Mouse (Mus musculus) liver, embryonic 15.5 days (tissue): ENCODE measurements around the gene Ang. TPM values are rescaled to one million over a fixed set of nuclear protein-coding genes. Genes with fewer than 3 reads are reported as not detected.

Experiments used
- ATAC-seq: fragments of 200-750 bp; cut with Nextera tagmentation; 2 replicates; pipeline ENCODE4 v1.8.0; 2017; ENCODE audit warnings: moderate number of reproducible peaks, mild to moderate bottlenecking, moderate library complexity; ENCODE audit not compliant: insufficient read depth
- H3K27ac ChIP-seq: fragments of 300-500 bp; sonication (generic); replicated peaks from 2 replicates; pipeline ENCODE4 v1.5.1; 2015; ENCODE audit warnings: mild to moderate bottlenecking, inconsistent platforms
- H3K27me3 ChIP-seq: fragments of 300-500 bp; sonication (generic); 2 replicates; pipeline ENCODE4 v1.6.1; 2015; ENCODE audit warnings: mild to moderate bottlenecking, inconsistent platforms
- H3K36me3 ChIP-seq: fragments of 300-500 bp; sonication (generic); replicated peaks from 2 replicates; pipeline ENCODE4 v1.6.1; 2015; ENCODE audit warnings: moderate library complexity, mild to moderate bottlenecking, inconsistent platforms
- H3K4me1 ChIP-seq: fragments of 300-500 bp; sonication (generic); replicated peaks from 2 replicates; pipeline ENCODE4 v1.6.1; 2015; ENCODE audit warnings: inconsistent platforms
- H3K4me2 ChIP-seq: fragments of 300-500 bp; sonication (generic); 2 replicates; pipeline ENCODE4 v1.6.1; 2015; ENCODE audit warnings: moderate library complexity, mild to moderate bottlenecking, inconsistent platforms
- H3K4me3 ChIP-seq: fragments of 300-500 bp; sonication (generic); replicated peaks from 2 replicates; pipeline ENCODE4 v1.5.1; 2015; ENCODE audit warnings: mild to moderate bottlenecking, inconsistent platforms
- H3K9ac ChIP-seq: fragments of 300-500 bp; sonication (generic); 2 replicates; pipeline ENCODE4 v1.6.1; 2015; ENCODE audit warnings: moderate library complexity, mild to moderate bottlenecking, inconsistent platforms
- H3K9me3 ChIP-seq: fragments of 300-500 bp; sonication (generic); replicated peaks from 2 replicates; pipeline ENCODE4 v1.6.1; 2016; ENCODE audit warnings: inconsistent platforms
- WGBS: fragments of 180-500 bp; shearing (Covaris S2); methylation state at CpG from one replicate; pipeline ENCODE4 v1.1.7; 2015; ENCODE audit warnings: mixed read lengths; ENCODE audit not compliant: insufficient replicate concordance; 5-methylcytosine and 5-hydroxymethylcytosine counted together
- polyA plus RNA-seq: library from polyadenylated mRNA; unstranded; fragments of >200 nt; fragmentation: Nextera tagmentation; extraction: Ambion mirVana; gene quantifications from 2 replicates; pipeline ENCODE4 v1.2.1, GENCODE M21; 2015

The Ang gene
- 6.8 and 7.4 TPM in 2 replicates for polyA plus RNA-seq

DNA sequence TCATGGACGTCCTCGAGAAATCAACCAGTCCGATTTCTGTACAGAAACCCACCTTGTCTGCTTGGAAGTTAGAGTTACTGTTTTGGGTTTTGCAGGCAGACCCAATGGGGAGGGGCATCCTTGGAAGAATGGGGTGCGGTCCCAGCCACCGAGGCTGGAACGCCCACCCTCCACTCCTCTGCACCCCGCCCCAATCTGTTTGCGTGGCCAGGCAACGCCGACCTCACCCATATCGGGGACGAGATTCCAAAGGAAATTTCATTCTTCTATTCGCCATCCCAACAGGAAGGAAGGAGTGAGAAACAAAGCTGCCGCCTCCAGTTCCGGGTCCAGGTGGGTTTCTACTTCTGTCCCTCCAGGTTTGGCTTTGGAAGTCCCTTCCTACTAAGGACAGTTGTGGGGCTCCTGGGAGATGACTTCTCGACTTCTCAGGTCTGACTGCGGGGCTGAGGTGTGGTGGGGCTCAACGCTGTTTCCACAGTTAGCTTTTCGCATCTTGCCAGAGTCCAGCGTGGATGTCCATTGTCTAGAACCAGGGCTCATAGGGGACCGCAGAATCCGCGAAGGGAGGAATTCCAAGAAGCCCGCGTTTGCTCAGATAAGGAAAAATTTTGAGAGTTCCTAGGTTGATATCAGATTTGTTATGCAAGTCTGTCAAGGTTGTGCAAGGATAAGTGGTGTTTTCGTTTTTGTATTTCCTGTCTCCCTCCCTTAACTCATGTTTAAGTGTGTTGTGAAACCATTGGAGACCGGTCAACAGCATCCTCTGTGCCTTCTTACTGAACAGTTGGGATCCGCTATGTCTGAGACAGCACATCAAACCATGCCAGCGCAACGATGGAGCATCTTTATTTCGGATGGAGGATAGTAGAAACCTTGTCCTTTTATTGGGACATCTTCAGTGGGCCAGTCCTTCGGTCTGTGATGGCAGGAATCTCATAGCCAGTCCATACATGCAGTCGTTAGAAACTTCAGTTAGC, at the start of gene Ang, which contains the start of gene Rnase4:
Ang (plus strand) TSS at position 230 of the 980 bp plus-strand sequence.
Rnase4 (plus strand) TSS at position 157 of the 980 bp plus-strand sequence.
- Histone ChIP-seq H3K4me1 (peaks cover 84% of the 10 kb centered on the region), H3K4me3 (peak within 1 kb of the TSS; percentile 72), H3K27ac (peak within 1 kb of the TSS; percentile 81), H3K9me3 (no peaks in the 10 kb centered on the region), H3K4me2 (peak within 1 kb of the TSS; percentile 90), H3K27me3 (peaks cover 4% of the 10 kb centered on the region; the same call in 1 of the 2 replicates), H3K9ac (peak within 1 kb of the TSS; percentile 49), H3K36me3 (no peaks in the 10 kb centered on the region)
- 9% methylated on average over 33 of the region's 33 CpGs for WGBS
- no peak for ATAC-seq

- Histone ChIP-seq H3K4me2 (no peak within 1 kb of the TSS), H3K4me3 (no peak within 1 kb of the TSS), H3K4me1 (no peaks in the 10 kb centered on the region), H3K9me3 (no peaks in the 10 kb centered on the region), H3K9ac (no peak within 1 kb of the TSS), H3K27me3 (no peaks in the 10 kb centered on the region), H3K27ac (no peak within 1 kb of the TSS), H3K36me3 (no peaks in the 10 kb centered on the region)
- ATAC-seq = no peak
- WGBS = 68% methylated on average over 6 of the region's 6 CpGs
Observed at GRCm38 (mm10) chr14:51041769-51042168, 49.2 kb upstream of the Ang start, which contains the start of gene Rnase9. TSS of gene Rnase9 (minus strand) at chr14:51041869.

GRCm38 (mm10) chr14:51047846-51048245, 43.1 kb upstream of the Ang start:
- no peak overlapping the region for H3K4me2 ChIP-seq
- no peak for ATAC-seq
- WGBS = 9% methylated on average over 5 of the region's 5 CpGs
- no peaks in the 10 kb centered on the region for H3K9me3 ChIP-seq
- H3K27me3 ChIP-seq = no peaks in the 10 kb centered on the region
- no peak overlapping the region for H3K4me3 ChIP-seq
- H3K4me1 ChIP-seq = no peaks in the 10 kb centered on the region
- no peaks in the 10 kb centered on the region for H3K36me3 ChIP-seq
- H3K9ac ChIP-seq = no peak overlapping the region
- H3K27ac ChIP-seq = no peak overlapping the region

DNA sequence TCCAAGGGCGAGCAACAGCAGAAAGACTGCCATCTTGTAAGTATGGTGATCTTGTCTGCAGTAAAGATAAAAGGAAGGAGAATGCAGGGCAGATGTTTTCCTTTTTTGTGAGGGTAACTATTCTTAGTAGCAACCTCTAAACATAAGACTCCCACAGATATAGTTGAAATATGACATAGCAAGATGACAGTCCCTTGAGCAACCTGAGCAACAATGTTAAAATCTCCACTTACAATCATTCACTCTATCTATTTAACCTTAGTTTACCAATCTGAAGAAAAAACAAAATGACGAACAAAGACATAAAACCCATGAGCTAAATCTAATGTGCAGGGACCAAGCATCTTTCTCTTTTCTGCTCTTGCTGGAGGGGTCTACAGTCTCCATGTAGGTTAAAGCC, 40.9 kb upstream of the Ang start, which contains the start of gene Rnase11:
Rnase11 (minus strand) TSS at position 101 of the 400 bp plus-strand sequence.
- no peak for ATAC-seq
- no peak within 1 kb of the TSS for H3K4me2 ChIP-seq
- H3K27ac ChIP-seq = no peak within 1 kb of the TSS
- no peaks in the 10 kb centered on the region for H3K9me3 ChIP-seq
- H3K9ac ChIP-seq = no peak within 1 kb of the TSS
- no peak within 1 kb of the TSS for H3K4me3 ChIP-seq
- WGBS = 39% methylated on average over 2 of the region's 2 CpGs
- H3K36me3 ChIP-seq = no peaks in the 10 kb centered on the region
- no peaks in the 10 kb centered on the region for H3K27me3 ChIP-seq
- H3K4me1 ChIP-seq = no peaks in the 10 kb centered on the region

DNA sequence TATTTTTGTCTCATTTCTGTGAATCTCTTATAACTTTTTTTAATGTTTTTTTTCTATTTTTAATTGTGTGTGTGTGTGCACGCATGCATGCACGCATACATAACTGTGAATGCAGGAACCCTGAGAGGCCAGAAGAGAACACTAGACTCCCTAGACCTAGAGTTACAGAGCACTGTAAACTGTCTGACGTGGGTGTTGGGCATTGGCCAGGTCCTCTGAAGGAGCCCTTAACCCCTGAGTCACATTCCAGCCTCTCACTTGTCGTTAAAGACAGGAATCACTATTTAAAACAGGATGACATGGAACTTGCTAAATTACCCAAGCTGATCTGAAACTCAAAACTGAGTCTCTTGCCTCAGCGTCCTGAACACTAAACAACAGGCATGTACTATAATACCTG, 39.0 kb upstream of the Ang start:
- no peaks in the 10 kb centered on the region for H3K27me3 ChIP-seq
- WGBS = 48% methylated on average over 5 of the region's 5 CpGs
- ATAC-seq = no peak
- no peaks in the 10 kb centered on the region for H3K4me1 ChIP-seq
- no peaks in the 10 kb centered on the region for H3K36me3 ChIP-seq
- H3K27ac ChIP-seq = no peak overlapping the region
- no peaks in the 10 kb centered on the region for H3K9me3 ChIP-seq
- no peak overlapping the region for H3K4me2 ChIP-seq
- H3K9ac ChIP-seq = no peak overlapping the region
- no peak overlapping the region for H3K4me3 ChIP-seq

GRCm38 (mm10) chr14:51053176-51053575, 37.8 kb upstream of the Ang start:
- Histone ChIP-seq H3K4me2 (no peak overlapping the region), H3K27ac (no peak overlapping the region), H3K4me3 (no peak overlapping the region), H3K9me3 (no peaks in the 10 kb centered on the region), H3K4me1 (peaks cover 6% of the 10 kb centered on the region), H3K36me3 (no peaks in the 10 kb centered on the region), H3K27me3 (no peaks in the 10 kb centered on the region), H3K9ac (no peak overlapping the region)
- 62% methylated on average over 5 of the region's 5 CpGs for WGBS
- no peak for ATAC-seq

DNA sequence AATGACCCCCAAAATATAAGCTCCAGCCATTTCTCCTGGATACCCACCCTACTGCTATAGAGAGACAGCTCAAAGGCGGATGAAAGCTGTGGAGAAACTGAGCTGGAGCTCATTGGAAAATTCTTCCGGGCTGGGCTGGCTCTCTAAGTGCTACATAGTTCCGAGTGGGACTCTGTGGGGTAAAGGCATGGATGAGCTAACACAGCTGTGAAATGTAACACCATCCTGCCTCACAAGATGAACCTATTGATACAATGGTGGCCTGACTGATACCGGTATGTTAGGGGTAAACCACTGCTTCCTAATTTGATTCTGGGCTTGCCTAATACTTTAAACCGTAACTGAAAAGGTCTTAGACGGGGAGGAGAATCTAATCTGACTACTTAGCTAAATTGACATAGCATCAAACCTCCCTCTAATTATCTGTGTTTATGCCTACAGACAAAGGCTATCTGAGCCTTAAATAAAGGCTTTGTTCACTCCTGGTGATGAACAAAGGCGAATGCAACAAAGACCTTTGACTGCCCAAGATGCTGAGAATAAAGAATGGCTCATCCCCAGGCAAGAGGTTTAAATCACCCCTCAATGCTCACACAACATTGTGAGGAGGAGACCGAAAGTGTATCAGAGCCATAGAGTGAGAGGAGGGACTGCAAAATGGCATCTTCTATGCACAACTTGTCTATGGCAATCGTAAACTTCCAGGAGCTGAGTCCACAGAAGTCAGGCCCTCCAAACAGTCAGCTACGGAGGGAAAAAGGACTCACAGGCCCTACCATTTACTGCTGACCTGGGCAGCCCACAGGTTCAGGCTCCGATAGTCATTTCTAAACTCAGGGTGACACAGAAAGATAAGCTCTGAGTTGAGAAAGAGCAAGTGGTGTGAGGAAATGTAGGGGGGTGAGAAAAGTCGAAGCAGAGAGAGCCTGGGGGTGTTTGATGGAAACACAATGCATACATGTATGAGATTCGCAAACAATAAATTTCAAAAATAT, 36.4 kb upstream of the Ang start:
- Histone ChIP-seq H3K27ac (no peak overlapping the region), H3K4me2 (no peak overlapping the region), H3K27me3 (no peaks in the 10 kb centered on the region), H3K9ac (no peak overlapping the region), H3K9me3 (no peaks in the 10 kb centered on the region), H3K36me3 (no peaks in the 10 kb centered on the region), H3K4me1 (peaks cover 6% of the 10 kb centered on the region), H3K4me3 (no peak overlapping the region)
- ATAC-seq = no peak
- WGBS = 47% methylated on average over 13 of the region's 13 CpGs

DNA sequence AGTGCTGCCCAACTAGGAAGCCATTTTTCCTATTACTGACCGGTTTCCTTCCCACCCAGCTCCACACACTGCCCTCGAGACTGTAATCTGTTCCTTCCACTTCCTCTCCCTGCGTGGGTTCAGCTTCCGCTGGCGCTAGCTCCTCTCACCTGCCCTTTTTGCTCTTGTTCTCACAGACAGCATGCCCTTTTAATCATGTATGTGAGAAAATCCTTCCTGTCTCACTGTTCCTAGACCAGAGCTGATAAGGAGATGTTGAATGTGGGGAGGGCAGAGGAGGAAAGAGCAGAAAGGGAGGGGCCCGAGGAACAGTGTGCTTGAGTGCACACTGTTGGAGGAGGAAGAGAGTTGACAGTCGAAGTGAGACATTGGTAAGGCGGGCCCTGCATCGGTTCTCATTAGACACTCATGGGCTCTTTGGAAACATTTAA, 33.5 kb upstream of the Ang start, which contains the start of gene Rnase12:
Rnase12 (minus strand) TSS at position 261 of the 431 bp plus-strand sequence.
- Histone ChIP-seq H3K4me1 (peaks cover 11% of the 10 kb centered on the region), H3K27ac (no peak within 1 kb of the TSS), H3K9me3 (no peaks in the 10 kb centered on the region), H3K36me3 (no peaks in the 10 kb centered on the region), H3K4me3 (no peak within 1 kb of the TSS), H3K27me3 (no peaks in the 10 kb centered on the region), H3K4me2 (peak within 1 kb of the TSS; percentile 8), H3K9ac (no peak within 1 kb of the TSS)
- 7% methylated on average over 9 of the region's 9 CpGs for WGBS
- peak; percentile 51; the same call in 1 of the 2 replicates for ATAC-seq

GRCm38 (mm10) chr14:51060761-51061160, 30.2 kb upstream of the Ang start:
- no peak for ATAC-seq
- H3K9ac ChIP-seq = no peak overlapping the region

GRCm38 (mm10) chr14:51068956-51069355, 22.0 kb upstream of the Ang start:
- H3K9ac ChIP-seq = no peak overlapping the region
- peaks cover 14% of the 10 kb centered on the region for H3K4me1 ChIP-seq
- ATAC-seq = no peak
- H3K27me3 ChIP-seq = peaks cover 11% of the 10 kb centered on the region
- 69% methylated on average over 5 of the region's 5 CpGs for WGBS
- H3K4me2 ChIP-seq = no peak overlapping the region
- H3K27ac ChIP-seq = no peak overlapping the region
- H3K4me3 ChIP-seq = no peak overlapping the region
- H3K9me3 ChIP-seq = no peaks in the 10 kb centered on the region
- H3K36me3 ChIP-seq = no peaks in the 10 kb centered on the region

More at GRCm38 (mm10) chr14:51060761-51061160, 30.2 kb upstream of the Ang start:
- no peaks in the 10 kb centered on the region for H3K36me3 ChIP-seq
- H3K4me1 ChIP-seq = peaks cover 26% of the 10 kb centered on the region
- no peak overlapping the region for H3K4me2 ChIP-seq
- no peak overlapping the region for H3K4me3 ChIP-seq
- 77% methylated on average over 5 of the region's 5 CpGs for WGBS
- no peak overlapping the region for H3K27ac ChIP-seq
- no peaks in the 10 kb centered on the region for H3K27me3 ChIP-seq
- H3K9me3 ChIP-seq = no peaks in the 10 kb centered on the region
